Mouse (Mus musculus): ENCODE results near the gene Mgst2.

- no peak for TF ChIP-seq POLR2A (IDR thresholded peaks at IDR 0.05; ENCODE audit: low read depth, low read length)
- no peak for TF ChIP-seq CTCF (IDR thresholded peaks at IDR 0.05; ENCODE audit: borderline replicate concordance, insufficient read depth, low read length)
These were observed 14.7 kb upstream of the Mgst2 start for GRCm38 (mm10) chr3:51645484-51645883.
